Mouse (Mus musculus) inflammation-experienced regulatory T-cells, adult 6 months (primary cell): ENCODE measurements around the gene Tpt1. TPM values are rescaled to one million over a fixed set of nuclear protein-coding genes. Genes with fewer than 3 reads are reported as not detected.
"Not testable (repeated sequence)": the region's sequence is repeated elsewhere in the genome, so short reads cannot be mapped to it uniquely, and the experiment has no call there.

Experiments used
- ATAC-seq: one replicate; pipeline ENCODE4 v1.8.0; 2017
- polyA plus RNA-seq, 3 experiments: library from polyadenylated mRNA; unstranded; fragments of 100-300 nt; shearing (Covaris generic); gene quantifications; one replicate each; pipeline ENCODE4 v1.2.1; 2017

Tpt1 gene
- polyA plus RNA-seq = 1,000 to 10,000 TPM; 1,603 to 2,042 (median 1,729) TPM

- ATAC-seq = peak; percentile 85
Observed at GRCm38 (mm10) chr14:75844867-75845697, at the start of gene Tpt1. TSS of gene Tpt1 (plus strand) at chr14:75845093.

GRCm38 (mm10) chr14:75795918-75796317, 49.0 kb upstream of the Tpt1 start:
- ATAC-seq = no peak

GRCm38 (mm10) chr14:75797769-75798386, 47.0 kb upstream of the Tpt1 start:
- no peak for ATAC-seq

- no peak for ATAC-seq
Observed at GRCm38 (mm10) chr14:75807800-75808199, 37.1 kb upstream of the Tpt1 start.

- ATAC-seq = no peak
Observed at GRCm38 (mm10) chr14:75809931-75810330, 35.0 kb upstream of the Tpt1 start.

- ATAC-seq = no peak
Observed at GRCm38 (mm10) chr14:75818528-75818927, 26.4 kb upstream of the Tpt1 start.

GRCm38 (mm10) chr14:75819341-75819740, 25.6 kb upstream of the Tpt1 start:
- no peak for ATAC-seq

GRCm38 (mm10) chr14:75820007-75820406, 24.9 kb upstream of the Tpt1 start:
- ATAC-seq = no peak

GRCm38 (mm10) chr14:75826851-75827410, 18.0 kb upstream of the Tpt1 start:
- no peak for ATAC-seq

- no peak for ATAC-seq
Observed at GRCm38 (mm10) chr14:75828221-75828620, 16.7 kb upstream of the Tpt1 start.

- peak; percentile 79 for ATAC-seq
Observed at GRCm38 (mm10) chr14:75828866-75829806, 15.8 kb upstream of the Tpt1 start.

GRCm38 (mm10) chr14:75829817-75830216, 15.1 kb upstream of the Tpt1 start:
- ATAC-seq = not testable (repeated sequence)

GRCm38 (mm10) chr14:75832031-75832430, 12.9 kb upstream of the Tpt1 start:
- no peak for ATAC-seq

- no peak for ATAC-seq
Observed at GRCm38 (mm10) chr14:75832982-75833381, 11.9 kb upstream of the Tpt1 start.

GRCm38 (mm10) chr14:75833546-75834250, 11.2 kb upstream of the Tpt1 start:
- ATAC-seq = no peak

- ATAC-seq = peak; percentile 72
Observed at GRCm38 (mm10) chr14:75834251-75834738, 10.6 kb upstream of the Tpt1 start.

- peak; percentile 73 for ATAC-seq
Observed at GRCm38 (mm10) chr14:75834739-75835381, 10.0 kb upstream of the Tpt1 start.

- no peak for ATAC-seq
Observed at GRCm38 (mm10) chr14:75836579-75836978, 8.3 kb upstream of the Tpt1 start.

GRCm38 (mm10) chr14:75837048-75837916, 7.6 kb upstream of the Tpt1 start:
- no peak for ATAC-seq

GRCm38 (mm10) chr14:75841758-75842157, 3.1 kb upstream of the Tpt1 start:
- not testable (repeated sequence) for ATAC-seq
